ENCODE assay signal across 24 mouse cellular contexts in the genomic region with DNA sequence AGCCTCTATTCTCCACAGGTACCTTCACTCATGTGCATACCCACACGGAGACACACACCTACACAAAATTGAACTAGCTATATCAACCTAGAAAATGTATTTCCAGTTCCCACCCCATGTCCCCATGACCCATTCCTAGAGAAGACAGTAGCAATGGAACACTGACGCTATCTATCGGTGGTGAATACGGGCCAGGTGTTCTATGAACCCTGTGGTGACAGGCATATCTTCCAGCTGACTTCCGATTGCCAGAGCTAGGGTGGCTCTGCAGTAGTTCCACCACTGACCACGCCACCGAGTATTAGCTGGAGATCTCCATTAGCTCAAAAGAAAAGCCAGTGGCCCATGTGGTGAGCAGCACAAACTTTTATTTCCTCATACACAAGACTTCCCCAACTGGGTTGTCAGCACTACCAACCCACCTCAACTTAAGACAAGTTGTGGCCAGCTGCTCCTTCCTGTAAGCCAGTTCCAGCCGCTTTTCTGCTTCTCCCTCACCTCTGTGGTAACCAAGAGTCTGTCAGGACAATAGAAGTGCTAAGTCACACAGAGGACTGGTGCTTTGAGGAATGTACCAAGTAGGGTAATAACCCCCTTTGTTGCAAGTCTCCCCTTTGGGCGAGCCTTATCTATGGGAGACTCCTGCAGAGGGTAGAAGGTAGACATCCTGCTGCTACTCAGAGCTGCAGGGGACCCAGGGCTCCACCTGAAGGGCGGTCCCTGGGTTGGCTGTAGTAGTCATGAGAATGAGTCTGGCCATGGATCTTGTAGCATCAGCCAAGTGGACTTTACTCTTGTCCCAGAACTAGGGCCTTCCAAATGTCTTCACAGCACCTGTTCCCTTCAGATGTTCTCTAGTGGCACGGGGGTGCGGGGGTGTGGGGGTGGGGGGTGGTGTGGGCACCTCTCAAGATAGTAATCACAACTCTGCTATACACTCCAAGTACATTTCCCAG. TPM values are rescaled to one million over a fixed set of nuclear protein-coding genes. Genes with fewer than 3 reads are reported as not detected.
A peak's percentile ranks its signal among the peaks of the same experiment; 100 is the strongest.
DNase-seq lines count a peak whose midpoint lies in the region; ATAC-seq and TF ChIP-seq lines count a peak whose summit lies in the region.
"Had no signal": no experiment of that assay in that cellular context is flagged by ENCODE, and none has a peak within 500 bp of the region (broad histone marks: within the 10 kb centered on the region; RNA-seq: fewer than 3 reads in every experiment).

No protein-coding gene starts in this region.

- DNase-seq in kidney, postnatal 36 days: peak; percentile 33 to 57
- DNase-seq in MEL (ENCODE audit: low read depth, low spot score): peak; percentile 52
- no peak for DNase-seq in thymus, adult 2 months
- no peak for DNase-seq in frontal cortex, adult 2 months (ENCODE audit: extremely low spot score in 1 of 2, low spot score in 1 of 2)
- DNase-seq: cerebellum, adult 9-10 months; embryo, embryonic 11 days; layer of hippocampus, postnatal 36 days had no signal

- H3K27ac ChIP-seq in kidney, embryonic 15.5 days: no peak overlapping the region
- H3K27ac ChIP-seq in MEL (ENCODE audit: control insufficient read depth, low read depth, low read length): no peak overlapping the region
- no peak overlapping the region for H3K27ac ChIP-seq in thymus, adult 2 months (ENCODE audit: control insufficient read depth, insufficient read depth, low read length)
- H3K27ac ChIP-seq: embryonic facial prominence, embryonic 15.5 days; forebrain, embryonic 12.5 days; heart, embryonic 13.5 days; hindbrain, embryonic 10.5 days; limb, embryonic 15.5 days; neural tube, embryonic 13.5 days had no signal

- ATAC-seq in kidney, embryonic 15.5 days (replicated peaks; ENCODE audit: low FRiP score): no peak
- peak; percentile 90 for ATAC-seq in hematopoietic stem cell, adult 5-6 weeks (replicated peaks in 1 of 2; ENCODE audit: insufficient read depth in 1 of 2, low FRiP score in 2 of 2, low TSS enrichment in 1 of 2, low read depth in 1 of 2, poor library complexity in 2 of 2, severe bottlenecking in 2 of 2)
- ATAC-seq in erythroblast, adult 5-6 weeks (replicated peaks; ENCODE audit: low FRiP score, poor library complexity, severe bottlenecking): no peak
- ATAC-seq: CD4-positive, CD25-positive, alpha-beta regulatory T cell, adult 4 months; lung, postnatal 0 days; Patski had no signal

- TF ChIP-seq RAD21 in MEL (IDR thresholded peaks at IDR 0.05; ENCODE audit: low read depth, low read length): no peak

- no peak for TF ChIP-seq EP300 in MEL (IDR thresholded peaks at IDR 0.05; ENCODE audit: low read depth in 1 of 2, low read length in 2 of 2)

- no peaks in the 10 kb centered on the region for H3K9me3 ChIP-seq in kidney, embryonic 15.5 days (replicated peaks)
- H3K9me3 ChIP-seq in MEL (replicated peaks; ENCODE audit: insufficient read depth, low read length): no peaks in the 10 kb centered on the region
- H3K9me3 ChIP-seq: embryonic facial prominence, embryonic 15.5 days; forebrain, embryonic 12.5 days; heart, embryonic 13.5 days; hindbrain, embryonic 10.5 days; limb, embryonic 15.5 days; neural tube, embryonic 13.5 days had no signal

- no peaks in the 10 kb centered on the region for H3K4me1 ChIP-seq in kidney, embryonic 15.5 days
- H3K4me1 ChIP-seq in MEL (ENCODE audit: control insufficient read depth in 1 of 2, insufficient read depth in 2 of 2, low read length in 2 of 2): no peaks in the 10 kb centered on the region
- H3K4me1 ChIP-seq in thymus, adult 2 months (replicated peaks; ENCODE audit: control insufficient read depth, insufficient read depth, low read length): no peaks in the 10 kb centered on the region
- H3K4me1 ChIP-seq: embryonic facial prominence, embryonic 15.5 days; forebrain, embryonic 12.5 days; heart, embryonic 13.5 days; hindbrain, embryonic 10.5 days; limb, embryonic 15.5 days; neural tube, embryonic 13.5 days had no signal

- WGBS in kidney, embryonic 15.5 days: 91% methylated on average over 12 of the region's 12 CpGs
- WGBS in thymus, adult 2 months: 61% methylated on average over 12 of the region's 12 CpGs

- H3K4me2 ChIP-seq in kidney, embryonic 15.5 days: no peak overlapping the region
- H3K4me2 ChIP-seq in myocyte (ENCODE audit: low read depth): no peak overlapping the region
- H3K4me2 ChIP-seq: embryonic facial prominence, embryonic 15.5 days; forebrain, embryonic 12.5 days; heart, embryonic 13.5 days; limb, embryonic 15.5 days; neural tube, embryonic 13.5 days had no signal

- H3ac ChIP-seq in myocyte (ENCODE audit: control insufficient read depth, insufficient read length): no peak overlapping the region

- peaks cover 100% of the 10 kb centered on the region for H3K36me3 ChIP-seq in kidney, embryonic 15.5 days
- H3K36me3 ChIP-seq in MEL (ENCODE audit: control insufficient read depth in 1 of 2, insufficient read depth in 2 of 2, low read length in 2 of 2): peaks cover 0 to 22% of the 10 kb centered on the region in 2 experiments; a peak in 2 of 4 replicates
- H3K36me3 ChIP-seq in myocyte (ENCODE audit: control insufficient read depth, insufficient read depth): peaks cover 49% of the 10 kb centered on the region
- H3K36me3 ChIP-seq in thymus, adult 2 months (ENCODE audit: control insufficient read depth, insufficient read depth, low read length): peaks cover 49% of the 10 kb centered on the region

- peak in 1 of 2 experiments; percentile 53; a peak in 1 of 4 replicates for TF ChIP-seq POLR2A in MEL (IDR thresholded peaks at IDR 0.05; ENCODE audit: control insufficient read depth in 1 of 2, insufficient read depth in 1 of 2, low read depth in 1 of 2, low read length in 2 of 2, poor library complexity in 1 of 2)
- no peak for TF ChIP-seq POLR2A in myocyte (IDR thresholded peaks at IDR 0.05; ENCODE audit: insufficient read length, low read depth)
- no peak for TF ChIP-seq POLR2A in thymus, adult 2 months (IDR thresholded peaks at IDR 0.05; ENCODE audit: control insufficient read depth, extremely low read depth, insufficient read depth, low read length, poor library complexity)

- H3K4me3 ChIP-seq in kidney, embryonic 15.5 days (replicated peaks): no peak overlapping the region
- H3K4me3 ChIP-seq in MEL (ENCODE audit: control insufficient read depth in 1 of 2, insufficient read depth in 1 of 2, low read depth in 2 of 2, low read length in 2 of 2) (no peak overlapping the region), myocyte (no peak overlapping the region)
- no peak overlapping the region for H3K4me3 ChIP-seq in thymus, adult 2 months (ENCODE audit: control insufficient read depth, insufficient read depth, low read length)
- H3K4me3 ChIP-seq: embryonic facial prominence, embryonic 15.5 days; forebrain, embryonic 12.5 days; heart, embryonic 13.5 days; hindbrain, embryonic 10.5 days; limb, embryonic 15.5 days; neural tube, embryonic 13.5 days had no signal

- no peaks in the 10 kb centered on the region for H3K27me3 ChIP-seq in kidney, embryonic 15.5 days
- no peaks in the 10 kb centered on the region for H3K27me3 ChIP-seq in MEL (ENCODE audit: control insufficient read depth in 1 of 2, insufficient read depth in 2 of 2, low read length in 2 of 2)
- no peaks in the 10 kb centered on the region for H3K27me3 ChIP-seq in myocyte (ENCODE audit: control insufficient read depth, insufficient read depth, insufficient read length)
- no peaks in the 10 kb centered on the region for H3K27me3 ChIP-seq in thymus, adult 2 months (ENCODE audit: control insufficient read depth, insufficient read depth, low read length)
- H3K27me3 ChIP-seq: embryonic facial prominence, embryonic 15.5 days; forebrain, embryonic 12.5 days; heart, embryonic 13.5 days; limb, embryonic 15.5 days; neural tube, embryonic 13.5 days; Patski had no signal

- TF ChIP-seq CTCF in MEL (IDR thresholded peaks at IDR 0.05 in 2 of 3, conservative IDR thresholded peaks at IDR 0.05 in 1 of 3; ENCODE audit: control insufficient read depth in 1 of 3, insufficient read depth in 1 of 3, low read depth in 2 of 3, low read length in 3 of 3, poor library complexity in 1 of 3, severe bottlenecking in 1 of 3): no peak
- TF ChIP-seq CTCF in thymus, adult 2 months (IDR thresholded peaks at IDR 0.05; ENCODE audit: borderline replicate concordance, control insufficient read depth, extremely low read depth, insufficient read depth, low read length, poor library complexity): no peak

- H3K9ac ChIP-seq in kidney, embryonic 15.5 days: no peak overlapping the region
- H3K9ac ChIP-seq in MEL (ENCODE audit: control insufficient read depth, low read depth, low read length, poor library complexity, severe bottlenecking): no peak overlapping the region
- H3K9ac ChIP-seq: embryonic facial prominence, embryonic 15.5 days; forebrain, embryonic 12.5 days; heart, embryonic 13.5 days; limb, embryonic 15.5 days; neural tube, embryonic 13.5 days had no signal

- H3K79me2 ChIP-seq in MEL (ENCODE audit: control insufficient read depth, insufficient read depth, low read length, poor library complexity) (peaks cover 5% of the 10 kb centered on the region; the same call in 1 of the 2 replicates), myocyte (ENCODE audit: control insufficient read depth, insufficient read depth) (no peaks in the 10 kb centered on the region)

RNA-seq across cellular contexts. Expression of a gene that starts 9.7 kb away (rescaled TPM):
- polyA plus RNA-seq in kidney, embryonic 15.5 days (2015; fragmentation: Nextera tagmentation; extraction: Ambion mirVana): 2.0 and 3.7 TPM in 2 replicates
- 0.10 and 0.12 TPM in 2 replicates for total RNA-seq in MEL (2012; rRNA removed)
- polyA plus RNA-seq in MEL (2012; ENCODE audit: insufficient read depth in 1 of 2, insufficient read length in 2 of 2, low read depth in 1 of 2, low replicate concordance in 2 of 2, missing spikeins in 1 of 2): under 1 TPM in 1 of 2 experiments, not detected in 1; 0.32 TPM
- total RNA-seq in hematopoietic stem cell, adult 5-6 weeks (2017): 0.05 TPM in 1 of 2 replicates, not detected in the other
- polyA plus RNA-seq in myocyte (2012; fragmentation: generic; extraction: Trizol): 1.00 TPM
- 0.19 and 2.3 TPM in 2 replicates for total RNA-seq in erythroblast, adult 5-6 weeks (2015; ENCODE audit: low replicate concordance)
- not detected in 2 replicates for total RNA-seq in erythroblast, adult 5-6 weeks (2017; ENCODE audit: low replicate concordance)
- polyA plus RNA-seq in thymus, adult 2 months (2012; rRNA removed): 0.33 and 0.36 TPM in 2 replicates
- polyA plus RNA-seq in frontal cortex, adult 2 months (2012; rRNA removed): 52.2 and 64.5 TPM in 2 replicates

RNA-seq across cellular contexts. Expression of a gene that starts 10.3 kb away (rescaled TPM):
- polyA plus RNA-seq in kidney, embryonic 15.5 days (2015; fragmentation: Nextera tagmentation; extraction: Ambion mirVana): 43.0 and 46.4 TPM in 2 replicates
- total RNA-seq in MEL (2012; rRNA removed): 191 and 192 TPM in 2 replicates
- polyA plus RNA-seq in MEL (2012; ENCODE audit: insufficient read depth in 1 of 2, insufficient read length in 2 of 2, low read depth in 1 of 2, low replicate concordance in 2 of 2, missing spikeins in 1 of 2): 100 to 1,000 TPM; 278 to 756 TPM
- total RNA-seq in hematopoietic stem cell, adult 5-6 weeks (2017): 19.9 and 36.6 TPM in 2 replicates
- polyA plus RNA-seq in myocyte (2012; fragmentation: generic; extraction: Trizol): 71.7 TPM
- total RNA-seq in erythroblast, adult 5-6 weeks (2015; ENCODE audit: low replicate concordance): 8.8 and 10.4 TPM in 2 replicates
- 10.3 and 18.3 TPM in 2 replicates for total RNA-seq in erythroblast, adult 5-6 weeks (2017; ENCODE audit: low replicate concordance)
- polyA plus RNA-seq in thymus, adult 2 months (2012; rRNA removed): 190 and 191 TPM in 2 replicates
- polyA plus RNA-seq in frontal cortex, adult 2 months (2012; rRNA removed): 59.8 and 64.9 TPM in 2 replicates

RNA-seq across cellular contexts. Expression of a gene that starts 22.9 kb away (rescaled TPM):
- not detected in 2 replicates for polyA plus RNA-seq in kidney, embryonic 15.5 days (2015; fragmentation: Nextera tagmentation; extraction: Ambion mirVana)
- total RNA-seq in MEL (2012; rRNA removed): not detected in 2 replicates
- polyA plus RNA-seq in MEL (2012; ENCODE audit: insufficient read depth in 1 of 2, insufficient read length in 2 of 2, low read depth in 1 of 2, low replicate concordance in 2 of 2, missing spikeins in 1 of 2) (not detected), myocyte (2012; fragmentation: generic; extraction: Trizol) (not detected)
- not detected in 2 replicates for total RNA-seq in hematopoietic stem cell, adult 5-6 weeks (2017)
- not detected in 2 replicates for total RNA-seq in erythroblast, adult 5-6 weeks (2015; ENCODE audit: low replicate concordance)
- total RNA-seq in erythroblast, adult 5-6 weeks (2017; ENCODE audit: low replicate concordance): not detected in 2 replicates
- 0.56 and 1.2 TPM in 2 replicates for polyA plus RNA-seq in thymus, adult 2 months (2012; rRNA removed)
- polyA plus RNA-seq in frontal cortex, adult 2 months (2012; rRNA removed): not detected in 2 replicates
- total RNA-seq: adrenal gland, postnatal 4 days; layer of hippocampus, adult 18-20 months; layer of hippocampus, postnatal 36 days; left cerebral cortex, postnatal 25 days had no signal
- polyA plus RNA-seq: CD4-positive, CD25-positive, alpha-beta regulatory T cell, adult 4 months; embryonic facial prominence, embryonic 15.5 days; forebrain, embryonic 12.5 days; heart, embryonic 13.5 days; hindbrain, embryonic 10.5 days; limb, embryonic 15.5 days; lung, postnatal 0 days; neural tube, embryonic 13.5 days; Patski; urinary bladder, adult 2 months had no signal

RNA-seq across cellular contexts. Expression of a gene that starts 42.8 kb away (rescaled TPM):
- 10.8 and 11.7 TPM in 2 replicates for polyA plus RNA-seq in kidney, embryonic 15.5 days (2015; fragmentation: Nextera tagmentation; extraction: Ambion mirVana)
- not detected in 2 replicates for total RNA-seq in MEL (2012; rRNA removed)
- polyA plus RNA-seq in MEL (2012; ENCODE audit: insufficient read depth in 1 of 2, insufficient read length in 2 of 2, low read depth in 1 of 2, low replicate concordance in 2 of 2, missing spikeins in 1 of 2) (not detected), myocyte (2012; fragmentation: generic; extraction: Trizol) (0.19 TPM)
- 0.25 TPM in 1 of 2 replicates, not detected in the other for total RNA-seq in hematopoietic stem cell, adult 5-6 weeks (2017)
- not detected in 2 replicates for total RNA-seq in erythroblast, adult 5-6 weeks (2015; ENCODE audit: low replicate concordance)
- not detected in 2 replicates for total RNA-seq in erythroblast, adult 5-6 weeks (2017; ENCODE audit: low replicate concordance)
- 7.8 and 9.0 TPM in 2 replicates for polyA plus RNA-seq in thymus, adult 2 months (2012; rRNA removed)
- 18.5 and 30.4 TPM in 2 replicates for polyA plus RNA-seq in frontal cortex, adult 2 months (2012; rRNA removed)

Comparison
In these comparisons a context has a peak if more than half of its experiments do, and no peak if none do; other contexts are left out.
1. DNase-seq: peak in kidney, postnatal 36 days (2 of 2) and MEL (single experiment); none in thymus, adult 2 months (single experiment) and frontal cortex, adult 2 months (0 of 2).
2. ATAC-seq: peak in hematopoietic stem cell, adult 5-6 weeks (2 of 2); none in kidney, embryonic 15.5 days (single experiment) and erythroblast, adult 5-6 weeks (single experiment).
3. RNA of a gene that starts 9.7 kb away (polyA plus RNA-seq): 52.2 to 64.5 TPM in frontal cortex, adult 2 months; 2.0 to 3.7 TPM in kidney, embryonic 15.5 days, 1.00 TPM in myocyte (single experiment), 0.33 to 0.36 TPM in thymus, adult 2 months and 0.32 TPM in MEL; every median in the first group is over 10 times any median in the second.